Mouse (Mus musculus) liver, postnatal 0 days (tissue): ENCODE data around the gene Kpna2. TPM values are rescaled to one million over a fixed set of nuclear protein-coding genes. Genes with fewer than 3 reads are reported as not detected.
A peak's percentile ranks its signal among the peaks of the same experiment; 100 is the strongest.

ENCODE experiments used
- ATAC-seq: fragments of 200-750 bp; cut with Nextera tagmentation; 2 replicates; pipeline ENCODE4 v1.8.0; 2017; ENCODE audit warnings: mild to moderate bottlenecking, moderate library complexity
- DNase-seq: peaks from one replicate; pipeline ENCODE4 v3.0.0-alpha.2; 2016
- H3K27ac ChIP-seq: fragments of 300-500 bp; sonication (generic); 2 replicates; pipeline ENCODE4 v1.5.1; 2014; ENCODE audit warnings: antibody characterized with exemption, moderate library complexity, mild to moderate bottlenecking, low read depth
- H3K27me3 ChIP-seq: fragments of 300-500 bp; sonication (generic); 2 replicates; pipeline ENCODE4 v1.6.1; 2014; ENCODE audit warnings: low read length, control low read depth, mixed read lengths; ENCODE audit not compliant: insufficient read depth
- H3K36me3 ChIP-seq: fragments of 300-500 bp; sonication (generic); replicated peaks from 2 replicates; pipeline ENCODE4 v1.6.1; 2014; ENCODE audit warnings: mild to moderate bottlenecking, control low read depth, low read length, moderate library complexity, mixed read lengths; ENCODE audit not compliant: insufficient read depth
- H3K4me1 ChIP-seq: fragments of 300-500 bp; sonication (generic); 2 replicates; pipeline ENCODE4 v1.6.1; 2014; ENCODE audit warnings: antibody characterized with exemption, mild to moderate bottlenecking, control low read depth; ENCODE audit not compliant: insufficient read depth
- H3K4me2 ChIP-seq: fragments of 300-500 bp; sonication (generic); 2 replicates; pipeline ENCODE4 v1.6.1; 2014; ENCODE audit warnings: low read depth, mild to moderate bottlenecking, low read length, moderate library complexity, mixed read lengths
- H3K4me3 ChIP-seq: fragments of 300-500 bp; sonication (generic); 2 replicates; pipeline ENCODE4 v1.5.1; 2014; ENCODE audit warnings: low read depth, low read length
- H3K9ac ChIP-seq: fragments of 300-500 bp; sonication (generic); replicated peaks from 2 replicates; pipeline ENCODE4 v1.6.1; 2014; ENCODE audit warnings: mild to moderate bottlenecking, moderate library complexity
- H3K9me3 ChIP-seq: fragments of 300-500 bp; sonication (generic); 2 replicates; pipeline ENCODE4 v1.6.1; 2016; ENCODE audit warnings: mild to moderate bottlenecking, control low read depth, low read length, mixed read lengths
- CTCF ChIP-seq: sonication (generic); IDR thresholded peaks from 2 replicates; pipeline ENCODE4 v1.5.1; 2016; ENCODE audit warnings: antibody characterized with exemption, low read depth
- EP300 ChIP-seq: IDR thresholded peaks from 2 replicates; pipeline ENCODE4 v1.6.1; 2016; ENCODE audit warnings: antibody characterized with exemption, low read depth, mild to moderate bottlenecking
- WGBS: fragments of 180-500 bp; shearing (Covaris S2); extraction: QIAGEN DNeasy Blood & Tissue Kit; methylation state at CpG from one replicate; pipeline ENCODE4 v1.1.7; 2014; ENCODE audit not compliant: insufficient replicate concordance; 5-methylcytosine and 5-hydroxymethylcytosine counted together
- polyA plus RNA-seq: library from polyadenylated mRNA; unstranded; fragments of >200 nt; fragmentation: Nextera tagmentation; extraction: Ambion mirVana; gene quantifications from 2 replicates; pipeline ENCODE4 v1.2.1, GENCODE M21; 2015

Kpna2 gene
- polyA plus RNA-seq, 1 experiment from 2014 or later = 128 TPM

- Histone ChIP-seq H3K27ac (peak overlapping the region; percentile 31; the same call in 1 of the 2 replicates), H3K36me3 (no peaks in the 10 kb centered on the region), H3K4me3 (no peak overlapping the region), H3K9me3 (no peaks in the 10 kb centered on the region), H3K27me3 (no peaks in the 10 kb centered on the region), H3K4me2 (0 out of 2 replicates have a peak overlapping the region, but pooled peaks have one; percentile 31), H3K9ac (no peak overlapping the region), H3K4me1 (peaks cover 8% of the 10 kb centered on the region; the same call in 1 of the 2 replicates)
- 80% methylated on average over 11 of the region's 11 CpGs for WGBS
- DNase-seq = no peak
- ATAC-seq = no peak
- TF ChIP-seq CTCF (peak; percentile 31; the same call in 1 of the 2 replicates), EP300 (no peak)
Observed at GRCm38 (mm10) chr11:107014020-107014585, 14.8 kb upstream of the Kpna2 start.

- Histone ChIP-seq H3K4me1 (peaks cover 8% of the 10 kb centered on the region; the same call in 1 of the 2 replicates), H3K9ac (peak overlapping the region; percentile 87), H3K4me3 (peak overlapping the region; percentile 72), H3K27me3 (no peaks in the 10 kb centered on the region), H3K36me3 (no peaks in the 10 kb centered on the region), H3K9me3 (no peaks in the 10 kb centered on the region), H3K4me2 (peak overlapping the region; percentile 71), H3K27ac (peak overlapping the region; percentile 100)
- TF ChIP-seq CTCF (no peak), EP300 (peak; percentile 75)
- DNase-seq = peak; percentile 97
- ATAC-seq = peak; percentile 91
- under 1% methylated on average over 37 of the region's 37 CpGs for WGBS
Observed at GRCm38 (mm10) chr11:107012324-107013017, 13.1 kb upstream of the Kpna2 start.

GRCm38 (mm10) chr11:107011669-107012323 lies 12.5 kb upstream of the Kpna2 start:
- peak overlapping the region; percentile 72 for H3K4me3 ChIP-seq
- peaks cover 8% of the 10 kb centered on the region; the same call in 1 of the 2 replicates for H3K4me1 ChIP-seq
- WGBS = 19% methylated on average over 18 of the region's 18 CpGs
- H3K4me2 ChIP-seq = peak overlapping the region; percentile 71
- DNase-seq (no peak), ATAC-seq (no peak)
- H3K36me3 ChIP-seq = no peaks in the 10 kb centered on the region
- H3K27me3 ChIP-seq = no peaks in the 10 kb centered on the region
- no peaks in the 10 kb centered on the region for H3K9me3 ChIP-seq
- peak overlapping the region; percentile 100 for H3K27ac ChIP-seq
- H3K9ac ChIP-seq = peak overlapping the region; percentile 87
- TF ChIP-seq EP300 = no peak
- TF ChIP-seq CTCF = no peak

- Histone ChIP-seq H3K4me1 (peaks cover 8% of the 10 kb centered on the region; the same call in 1 of the 2 replicates), H3K4me2 (no peak overlapping the region), H3K9ac (no peak overlapping the region), H3K9me3 (no peaks in the 10 kb centered on the region), H3K27ac (peak overlapping the region; percentile 100), H3K4me3 (no peak overlapping the region), H3K36me3 (no peaks in the 10 kb centered on the region), H3K27me3 (no peaks in the 10 kb centered on the region)
- WGBS = 76% methylated on average over 7 of the region's 7 CpGs
- DNase-seq = no peak
- ATAC-seq = no peak
- no peak for TF ChIP-seq CTCF
- no peak for TF ChIP-seq EP300
Observed at GRCm38 (mm10) chr11:107011171-107011570, 11.8 kb upstream of the Kpna2 start.

- Histone ChIP-seq H3K4me3 (no peak overlapping the region), H3K27ac (no peak overlapping the region), H3K9me3 (no peaks in the 10 kb centered on the region), H3K9ac (no peak overlapping the region), H3K4me2 (no peak overlapping the region), H3K27me3 (no peaks in the 10 kb centered on the region), H3K4me1 (peaks cover 8% of the 10 kb centered on the region; the same call in 1 of the 2 replicates), H3K36me3 (no peaks in the 10 kb centered on the region)
- ATAC-seq (no peak), DNase-seq (no peak)
- WGBS = 91% methylated on average over 3 of the region's 3 CpGs
- no peak for TF ChIP-seq EP300
- TF ChIP-seq CTCF = no peak
Observed at GRCm38 (mm10) chr11:107010447-107010846, 11.1 kb upstream of the Kpna2 start.

- Histone ChIP-seq H3K36me3 (no peaks in the 10 kb centered on the region), H3K9ac (no peak overlapping the region), H3K27me3 (no peaks in the 10 kb centered on the region), H3K9me3 (no peaks in the 10 kb centered on the region), H3K4me3 (no peak overlapping the region), H3K4me1 (no peaks in the 10 kb centered on the region; the same call in 1 of the 2 replicates), H3K4me2 (no peak overlapping the region), H3K27ac (no peak overlapping the region)
- WGBS = 84% methylated on average over 1 of the region's 1 CpGs
- no peak for DNase-seq
- no peak; the same call in 1 of the 2 replicates for TF ChIP-seq CTCF
- TF ChIP-seq EP300 = no peak
- no peak for ATAC-seq
Observed at GRCm38 (mm10) chr11:107005538-107005937, 6.2 kb upstream of the Kpna2 start.
